Mouse (Mus musculus): ENCODE data around the gene Acox3. TPM values are rescaled to one million over a fixed set of nuclear protein-coding genes. Genes with fewer than 3 reads are reported as not detected.

Gene Acox3
- polyA plus RNA-seq, 1 experiment = 15.1 TPM

DNA sequence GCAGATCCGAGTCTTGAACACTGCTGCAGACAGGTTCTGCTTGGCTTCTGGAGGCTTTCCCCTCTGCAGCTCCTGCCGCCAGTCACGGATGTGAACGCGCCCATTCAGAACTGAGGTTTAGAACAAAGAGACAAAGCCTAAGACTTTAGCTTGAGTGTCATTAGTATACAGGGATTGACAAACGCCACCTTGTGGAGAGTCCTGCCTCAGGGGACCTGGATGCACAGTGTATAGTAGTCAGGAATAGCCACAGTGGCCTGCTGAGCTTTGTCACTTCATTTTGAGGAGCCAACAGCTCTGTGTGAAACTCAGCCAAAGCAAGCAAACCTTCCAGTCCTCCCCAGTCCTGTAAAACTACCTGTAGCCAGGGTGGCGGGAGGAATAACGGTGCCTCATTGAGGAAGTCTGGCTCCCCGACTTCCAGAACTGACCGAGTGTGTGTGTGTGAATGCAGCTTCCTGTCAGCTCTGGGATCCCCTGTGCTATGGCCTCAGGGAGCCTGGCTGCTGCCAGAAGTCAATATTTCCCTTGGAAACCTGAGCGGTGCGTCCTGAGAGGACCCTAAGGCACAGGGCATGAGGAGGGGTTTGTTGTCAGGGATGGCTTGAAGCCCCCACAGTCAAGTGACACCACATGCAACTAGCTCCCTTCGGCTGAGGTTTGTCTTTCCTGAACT, 24.8 kb upstream of the Acox3 start:
- no peak overlapping the region for H3K27ac ChIP-seq (ENCODE audit: insufficient read depth, low read length)
- H3K36me3 ChIP-seq (ENCODE audit: control insufficient read depth, insufficient read depth, low read length, poor library complexity, severe bottlenecking) = peaks cover 10% of the 10 kb centered on the region; the same call in 1 of the 2 replicates
- TF ChIP-seq EP300 (IDR thresholded peaks at IDR 0.05; ENCODE audit: insufficient read depth, low read depth, low read length) (no peak), CTCF (IDR thresholded peaks at IDR 0.05; ENCODE audit: low read depth, low read length) (peak; percentile 36)

DNA sequence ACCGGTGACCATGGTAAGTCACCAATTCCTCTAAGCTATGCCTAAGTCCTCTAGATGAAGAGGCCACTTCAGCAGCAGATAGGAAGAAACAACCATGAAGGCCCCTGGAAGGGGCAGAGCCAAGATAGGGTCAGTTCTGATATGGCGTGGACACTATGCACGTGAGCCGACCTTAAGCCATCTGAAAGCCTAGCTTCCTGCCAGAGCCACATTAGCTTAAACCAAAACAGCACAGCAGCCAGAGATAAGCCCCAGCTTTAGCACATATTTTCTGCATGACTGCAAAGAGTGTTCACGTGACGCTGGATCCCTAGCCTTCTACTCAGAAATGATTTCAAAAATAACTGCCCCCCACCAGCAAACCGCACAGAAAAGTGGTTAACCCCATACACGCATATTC, 23.4 kb upstream of the Acox3 start:
- Histone ChIP-seq H3K9me3 (replicated peaks; ENCODE audit: control insufficient read depth, insufficient read depth, low read length, poor library complexity, severe bottlenecking) (no peaks in the 10 kb centered on the region), H3K9ac (ENCODE audit: low read depth, poor library complexity, severe bottlenecking) (no peak overlapping the region), H3K36me3 (ENCODE audit: control insufficient read depth, insufficient read depth, low read length, poor library complexity, severe bottlenecking) (peaks cover 10% of the 10 kb centered on the region), H3K4me1 (ENCODE audit: control insufficient read depth, insufficient read depth, low read length) (no peaks in the 10 kb centered on the region), H3K27ac (ENCODE audit: insufficient read depth, low read length) (no peak overlapping the region), H3K4me3 (ENCODE audit: low read depth, low read length) (no peak overlapping the region), H3K27me3 (ENCODE audit: control insufficient read depth, insufficient read depth, low read length, poor library complexity, severe bottlenecking) (no peaks in the 10 kb centered on the region)
- TF ChIP-seq POLR2A (IDR thresholded peaks at IDR 0.05; ENCODE audit: insufficient read depth, low read length) (no peak), CTCF (IDR thresholded peaks at IDR 0.05; ENCODE audit: low read depth, low read length) (no peak), EP300 (IDR thresholded peaks at IDR 0.05; ENCODE audit: insufficient read depth, low read depth, low read length) (no peak)

More for the DNA sequence above, 24.8 kb upstream of the Acox3 start:
- Histone ChIP-seq H3K9me3 (replicated peaks; ENCODE audit: control insufficient read depth, insufficient read depth, low read length, poor library complexity, severe bottlenecking) (no peaks in the 10 kb centered on the region), H3K4me1 (ENCODE audit: control insufficient read depth, insufficient read depth, low read length) (no peaks in the 10 kb centered on the region), H3K27me3 (ENCODE audit: control insufficient read depth, insufficient read depth, low read length, poor library complexity, severe bottlenecking) (no peaks in the 10 kb centered on the region), H3K4me3 (ENCODE audit: low read depth, low read length) (no peak overlapping the region), H3K9ac (ENCODE audit: low read depth, poor library complexity, severe bottlenecking) (no peak overlapping the region)

DNA sequence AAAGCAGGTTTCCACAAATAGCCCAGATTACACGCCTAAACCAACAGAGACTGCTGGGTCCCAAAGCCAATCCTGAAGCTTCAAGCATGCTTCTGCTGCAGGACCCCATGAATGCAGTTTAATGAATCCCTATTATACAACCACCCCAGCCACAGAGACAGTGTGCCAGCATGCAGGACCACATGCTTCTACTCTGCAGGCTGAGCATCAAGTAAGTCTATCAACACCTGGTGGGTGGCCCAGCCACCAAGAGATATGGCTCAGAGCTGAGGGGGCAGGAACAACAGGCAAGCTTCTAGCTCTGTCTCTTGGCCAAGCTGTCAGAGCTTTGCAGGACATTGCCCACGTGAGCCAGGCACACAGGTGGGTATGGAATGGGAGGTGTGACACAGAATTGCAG, 20.2 kb upstream of the Acox3 start:
- H3K9ac ChIP-seq (ENCODE audit: low read depth, poor library complexity, severe bottlenecking) = no peak overlapping the region
- no peak overlapping the region for H3K4me3 ChIP-seq (ENCODE audit: low read depth, low read length)
- H3K27ac ChIP-seq (ENCODE audit: insufficient read depth, low read length) = no peak overlapping the region
- no peaks in the 10 kb centered on the region for H3K27me3 ChIP-seq (ENCODE audit: control insufficient read depth, insufficient read depth, low read length, poor library complexity, severe bottlenecking)
- no peak for TF ChIP-seq POLR2A (IDR thresholded peaks at IDR 0.05; ENCODE audit: insufficient read depth, low read length)
- no peak for TF ChIP-seq CTCF (IDR thresholded peaks at IDR 0.05; ENCODE audit: low read depth, low read length)
- TF ChIP-seq EP300 (IDR thresholded peaks at IDR 0.05; ENCODE audit: insufficient read depth, low read depth, low read length) = no peak
- H3K9me3 ChIP-seq (replicated peaks; ENCODE audit: control insufficient read depth, insufficient read depth, low read length, poor library complexity, severe bottlenecking) = no peaks in the 10 kb centered on the region
- peaks cover 14% of the 10 kb centered on the region for H3K36me3 ChIP-seq (ENCODE audit: control insufficient read depth, insufficient read depth, low read length, poor library complexity, severe bottlenecking)
- no peaks in the 10 kb centered on the region for H3K4me1 ChIP-seq (ENCODE audit: control insufficient read depth, insufficient read depth, low read length)

- H3K27me3 ChIP-seq (ENCODE audit: control insufficient read depth, insufficient read depth, low read length, poor library complexity, severe bottlenecking) = no peaks in the 10 kb centered on the region
- TF ChIP-seq EP300 (IDR thresholded peaks at IDR 0.05; ENCODE audit: insufficient read depth, low read depth, low read length) (no peak), CTCF (IDR thresholded peaks at IDR 0.05; ENCODE audit: low read depth, low read length) (peak; percentile 95), POLR2A (IDR thresholded peaks at IDR 0.05; ENCODE audit: insufficient read depth, low read length) (no peak)
- no peak overlapping the region for H3K27ac ChIP-seq (ENCODE audit: insufficient read depth, low read length)
- no peak overlapping the region for H3K4me3 ChIP-seq (ENCODE audit: low read depth, low read length)
- peaks cover 14% of the 10 kb centered on the region for H3K36me3 ChIP-seq (ENCODE audit: control insufficient read depth, insufficient read depth, low read length, poor library complexity, severe bottlenecking)
- no peaks in the 10 kb centered on the region for H3K9me3 ChIP-seq (replicated peaks; ENCODE audit: control insufficient read depth, insufficient read depth, low read length, poor library complexity, severe bottlenecking)
- no peaks in the 10 kb centered on the region for H3K4me1 ChIP-seq (ENCODE audit: control insufficient read depth, insufficient read depth, low read length)
- no peak overlapping the region for H3K9ac ChIP-seq (ENCODE audit: low read depth, poor library complexity, severe bottlenecking)
Observed at GRCm38 (mm10) chr5:35563449-35563848, 19.4 kb upstream of the Acox3 start.

- TF ChIP-seq POLR2A (IDR thresholded peaks at IDR 0.05; ENCODE audit: insufficient read depth, low read length) (no peak), EP300 (IDR thresholded peaks at IDR 0.05; ENCODE audit: insufficient read depth, low read depth, low read length) (no peak), CTCF (IDR thresholded peaks at IDR 0.05; ENCODE audit: low read depth, low read length) (no peak)
- H3K27ac ChIP-seq (ENCODE audit: insufficient read depth, low read length) = no peak overlapping the region
- H3K9ac ChIP-seq (ENCODE audit: low read depth, poor library complexity, severe bottlenecking) = no peak overlapping the region
- no peaks in the 10 kb centered on the region for H3K9me3 ChIP-seq (replicated peaks; ENCODE audit: control insufficient read depth, insufficient read depth, low read length, poor library complexity, severe bottlenecking)
- H3K4me1 ChIP-seq (ENCODE audit: control insufficient read depth, insufficient read depth, low read length) = no peaks in the 10 kb centered on the region
- H3K36me3 ChIP-seq (ENCODE audit: control insufficient read depth, insufficient read depth, low read length, poor library complexity, severe bottlenecking) = peaks cover 14% of the 10 kb centered on the region
- H3K4me3 ChIP-seq (ENCODE audit: low read depth, low read length) = no peak overlapping the region
- no peaks in the 10 kb centered on the region for H3K27me3 ChIP-seq (ENCODE audit: control insufficient read depth, insufficient read depth, low read length, poor library complexity, severe bottlenecking)
Observed at GRCm38 (mm10) chr5:35565217-35565616, 17.6 kb upstream of the Acox3 start.

DNA sequence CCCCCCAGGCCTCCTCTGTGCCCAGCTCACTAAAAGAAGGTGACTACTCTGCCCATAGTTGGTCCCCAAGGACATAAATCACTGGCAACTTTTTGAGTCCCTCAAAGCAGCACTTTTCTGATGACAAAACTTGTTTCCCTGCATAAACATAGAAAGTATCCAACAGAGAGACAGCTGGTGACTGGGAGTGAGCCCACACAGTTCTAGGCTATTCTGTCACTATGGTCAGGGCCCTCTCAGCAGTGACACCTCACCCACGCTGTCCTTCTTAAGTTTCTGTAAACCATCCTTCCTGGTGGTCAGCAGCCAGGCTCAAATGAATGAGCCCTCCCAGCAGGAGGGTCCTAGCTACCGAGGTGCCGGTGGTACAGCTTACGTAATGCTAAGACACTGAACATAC, 16.2 kb upstream of the Acox3 start:
- peaks cover 19% of the 10 kb centered on the region for H3K36me3 ChIP-seq (ENCODE audit: control insufficient read depth, insufficient read depth, low read length, poor library complexity, severe bottlenecking)
- H3K9ac ChIP-seq (ENCODE audit: low read depth, poor library complexity, severe bottlenecking) = no peak overlapping the region
- no peak overlapping the region for H3K27ac ChIP-seq (ENCODE audit: insufficient read depth, low read length)
- H3K4me1 ChIP-seq (ENCODE audit: control insufficient read depth, insufficient read depth, low read length) = no peaks in the 10 kb centered on the region
- H3K4me3 ChIP-seq (ENCODE audit: low read depth, low read length) = no peak overlapping the region
- no peaks in the 10 kb centered on the region for H3K27me3 ChIP-seq (ENCODE audit: control insufficient read depth, insufficient read depth, low read length, poor library complexity, severe bottlenecking)
- no peaks in the 10 kb centered on the region for H3K9me3 ChIP-seq (replicated peaks; ENCODE audit: control insufficient read depth, insufficient read depth, low read length, poor library complexity, severe bottlenecking)
- TF ChIP-seq CTCF (IDR thresholded peaks at IDR 0.05; ENCODE audit: low read depth, low read length) = no peak
- no peak for TF ChIP-seq EP300 (IDR thresholded peaks at IDR 0.05; ENCODE audit: insufficient read depth, low read depth, low read length)
- TF ChIP-seq POLR2A (IDR thresholded peaks at IDR 0.05; ENCODE audit: insufficient read depth, low read length) = no peak

Measured in ES-Bruce4 (cell line).